Mouse (Mus musculus): ENCODE data around the gene Cdc42bpg.

- TF ChIP-seq POLR2A (IDR thresholded peaks at IDR 0.05; ENCODE audit: insufficient read length, low read depth), result no peak
- TF ChIP-seq USF1 (IDR thresholded peaks at IDR 0.05; ENCODE audit: low read depth), result no peak
- no peak for TF ChIP-seq CEBPB (IDR thresholded peaks at IDR 0.05; ENCODE audit: insufficient read depth, poor library complexity, severe bottlenecking)
- TF ChIP-seq POLR2AphosphoS2 (IDR thresholded peaks at IDR 0.05; ENCODE audit: insufficient read length, low read depth), result peak; percentile 51
- TF ChIP-seq TCF3 (IDR thresholded peaks at IDR 0.05; ENCODE audit: insufficient read length, low read depth), result no peak
- no peak for TF ChIP-seq MYOD1 (IDR thresholded peaks at IDR 0.05; ENCODE audit: control insufficient read depth in 1 of 3, insufficient read length in 2 of 3, low read depth in 2 of 3)
- TF ChIP-seq E2F4 (IDR thresholded peaks at IDR 0.05; ENCODE audit: insufficient read depth), result no peak
- no peak for TF ChIP-seq MAX (IDR thresholded peaks at IDR 0.05; ENCODE audit: low read depth)
These were observed 55.0 kb downstream of the Cdc42bpg start for GRCm38 (mm10) chr19:6361291-6361690.
